Mouse (Mus musculus): ENCODE data around the gene Rxrg. TPM values are rescaled to one million over a fixed set of nuclear protein-coding genes. Genes with fewer than 3 reads are reported as not detected.

Rxrg gene
- total RNA-seq, 1 experiment: 0.45 TPM

DNA sequence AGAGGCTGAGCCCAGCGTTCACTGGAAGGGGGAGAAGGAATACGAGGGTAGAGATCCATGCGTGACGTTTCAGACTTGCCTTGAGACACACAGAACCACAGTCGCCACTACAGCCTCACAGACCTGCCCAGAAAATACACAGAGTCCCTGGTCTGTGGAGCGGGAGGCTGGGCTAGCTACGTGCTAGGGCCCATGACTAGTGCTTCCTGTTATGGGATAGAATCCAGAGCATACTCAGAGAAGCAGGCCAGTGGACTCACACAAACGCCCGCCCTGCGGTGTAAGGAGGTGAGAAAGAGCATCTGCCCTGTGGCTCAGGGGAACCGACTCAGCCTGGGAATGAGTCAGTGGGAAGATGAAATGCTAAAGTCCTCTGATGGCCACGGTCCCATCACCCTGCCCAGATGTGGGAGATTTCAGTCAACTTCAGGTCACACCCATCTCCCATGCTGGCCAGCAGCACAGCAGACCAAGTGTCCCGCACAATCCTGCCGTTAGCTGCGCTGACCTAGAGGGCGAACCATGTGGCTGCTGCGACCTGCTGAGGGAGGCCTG is 74.3 kb downstream of the Rxrg start:
- no peaks in the 10 kb centered on the region for H3K36me3 ChIP-seq (ENCODE audit: control insufficient read depth, insufficient read depth, low read length, poor library complexity, severe bottlenecking)
- H3K4me1 ChIP-seq (ENCODE audit: control insufficient read depth in 2 of 2, insufficient read depth in 2 of 2, low read length in 2 of 2, poor library complexity in 1 of 2): no peaks in the 10 kb centered on the region
- no peak overlapping the region for H3K9ac ChIP-seq (ENCODE audit: insufficient read depth, low read depth, low read length, poor library complexity, severe bottlenecking)
- TF ChIP-seq CHD2 (IDR thresholded peaks at IDR 0.05; ENCODE audit: low read depth, low read length) (no peak), ZC3H11A (IDR thresholded peaks at IDR 0.05; ENCODE audit: borderline replicate concordance, low read depth, low read length) (no peak), HCFC1 (IDR thresholded peaks at IDR 0.05; ENCODE audit: borderline replicate concordance, insufficient read depth, low read length) (no peak), MAFK (IDR thresholded peaks at IDR 0.05; ENCODE audit: insufficient read depth, low read depth, low read length) (no peak), ZNF384 (IDR thresholded peaks at IDR 0.05; ENCODE audit: low read depth, low read length) (no peak)
- no peak for DNase-seq (ENCODE audit: low read depth, low spot score)
- in situ Hi-C loops (cut with MboI; ENCODE audit: low sequenced_read_pairs in 2 of 2, unreplicated experiment in 2 of 2): no loop called here
- H3K4me3 ChIP-seq (ENCODE audit: insufficient read depth in 1 of 2, low read depth in 1 of 2, low read length in 2 of 2, poor library complexity in 1 of 2, severe bottlenecking in 1 of 2): peak overlapping the region in 1 of 2 experiments; percentile 41; a peak in 1 of 4 replicates
- H3K9me3 ChIP-seq (ENCODE audit: control insufficient read depth, insufficient read depth, low read depth, low read length): no peaks in the 10 kb centered on the region
- H3K27ac ChIP-seq (ENCODE audit: insufficient read depth, low read depth, low read length, poor library complexity, severe bottlenecking): no peak overlapping the region

DNA sequence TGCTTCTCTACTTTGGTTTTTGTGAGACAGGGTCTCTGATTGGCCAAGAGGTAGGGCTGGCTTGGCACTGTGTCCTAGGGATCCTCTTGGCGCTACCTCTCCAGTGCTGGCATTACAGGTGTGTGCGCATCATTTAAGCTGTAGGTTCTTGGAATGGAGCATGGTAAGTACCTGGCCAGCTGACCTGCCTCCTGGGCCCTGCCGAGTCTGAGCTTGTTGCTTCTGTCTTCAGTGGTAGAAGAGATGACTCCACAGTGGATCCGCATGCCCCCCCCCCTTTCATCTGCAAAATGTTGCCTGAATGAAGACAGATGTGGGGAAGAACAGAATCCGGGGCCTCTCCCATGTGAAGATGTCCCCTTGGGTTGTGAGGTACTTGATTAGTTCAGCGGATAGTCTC is 80.9 kb downstream of the Rxrg start:
- no peak for DNase-seq (ENCODE audit: low read depth, low spot score)
- Histone ChIP-seq H3K4me3 (ENCODE audit: insufficient read depth in 1 of 2, low read depth in 1 of 2, low read length in 2 of 2, poor library complexity in 1 of 2, severe bottlenecking in 1 of 2) (no peak overlapping the region), H3K9me3 (ENCODE audit: control insufficient read depth, insufficient read depth, low read depth, low read length) (no peaks in the 10 kb centered on the region), H3K4me1 (ENCODE audit: control insufficient read depth in 2 of 2, insufficient read depth in 2 of 2, low read length in 2 of 2, poor library complexity in 1 of 2) (no peaks in the 10 kb centered on the region), H3K36me3 (ENCODE audit: control insufficient read depth, insufficient read depth, low read length, poor library complexity, severe bottlenecking) (no peaks in the 10 kb centered on the region), H3K27ac (ENCODE audit: insufficient read depth, low read depth, low read length, poor library complexity, severe bottlenecking) (no peak overlapping the region), H3K9ac (ENCODE audit: insufficient read depth, low read depth, low read length, poor library complexity, severe bottlenecking) (no peak overlapping the region; the same call in 1 of the 2 replicates)
- in situ Hi-C loops (cut with MboI; ENCODE audit: low sequenced_read_pairs in 2 of 2, unreplicated experiment in 2 of 2): no loop called here
- TF ChIP-seq HCFC1 (IDR thresholded peaks at IDR 0.05; ENCODE audit: borderline replicate concordance, insufficient read depth, low read length): no peak
- TF ChIP-seq CHD2 (IDR thresholded peaks at IDR 0.05; ENCODE audit: low read depth, low read length): no peak
- no peak for TF ChIP-seq MAFK (IDR thresholded peaks at IDR 0.05; ENCODE audit: insufficient read depth, low read depth, low read length)
- no peak for TF ChIP-seq ZNF384 (IDR thresholded peaks at IDR 0.05; ENCODE audit: low read depth, low read length)
- TF ChIP-seq ZC3H11A (IDR thresholded peaks at IDR 0.05; ENCODE audit: borderline replicate concordance, low read depth, low read length): no peak

DNA sequence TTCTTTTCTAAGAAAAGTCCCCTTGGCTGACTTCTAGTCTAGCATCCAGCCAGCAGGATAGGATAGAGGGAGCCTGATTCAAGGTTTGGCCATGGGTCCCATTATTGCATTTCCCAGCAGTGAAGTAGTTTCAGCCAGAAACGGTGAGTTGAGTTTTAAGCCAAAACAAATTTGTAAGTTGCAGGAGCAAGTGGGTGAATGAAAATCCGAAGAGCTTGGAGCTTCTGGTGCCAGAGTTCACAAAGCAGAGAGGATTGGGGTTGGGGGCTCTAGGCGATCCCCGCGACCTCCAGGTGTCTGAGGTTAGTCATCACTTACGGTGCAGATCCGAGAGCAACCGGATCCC is 89.8 kb downstream of the Rxrg start:
- Histone ChIP-seq H3K4me1 (ENCODE audit: control insufficient read depth in 2 of 2, insufficient read depth in 2 of 2, low read length in 2 of 2, poor library complexity in 1 of 2) (peaks cover 0 to 4% of the 10 kb centered on the region in 2 experiments; a peak in 1 of 4 replicates), H3K27ac (ENCODE audit: insufficient read depth, low read depth, low read length, poor library complexity, severe bottlenecking) (no peak overlapping the region), H3K9ac (ENCODE audit: insufficient read depth, low read depth, low read length, poor library complexity, severe bottlenecking) (no peak overlapping the region), H3K9me3 (ENCODE audit: control insufficient read depth, insufficient read depth, low read depth, low read length) (no peaks in the 10 kb centered on the region), H3K4me3 (ENCODE audit: insufficient read depth in 1 of 2, low read depth in 1 of 2, low read length in 2 of 2, poor library complexity in 1 of 2, severe bottlenecking in 1 of 2) (peak overlapping the region; percentile 61 to 62), H3K36me3 (ENCODE audit: control insufficient read depth, insufficient read depth, low read length, poor library complexity, severe bottlenecking) (no peaks in the 10 kb centered on the region)
- no peak for DNase-seq (ENCODE audit: low read depth, low spot score)
- no peak for TF ChIP-seq ZC3H11A (IDR thresholded peaks at IDR 0.05; ENCODE audit: borderline replicate concordance, low read depth, low read length)
- no peak for TF ChIP-seq HCFC1 (IDR thresholded peaks at IDR 0.05; ENCODE audit: borderline replicate concordance, insufficient read depth, low read length)
- in situ Hi-C loops (cut with MboI; ENCODE audit: low sequenced_read_pairs in 2 of 2, unreplicated experiment in 2 of 2): no loop called here

DNA sequence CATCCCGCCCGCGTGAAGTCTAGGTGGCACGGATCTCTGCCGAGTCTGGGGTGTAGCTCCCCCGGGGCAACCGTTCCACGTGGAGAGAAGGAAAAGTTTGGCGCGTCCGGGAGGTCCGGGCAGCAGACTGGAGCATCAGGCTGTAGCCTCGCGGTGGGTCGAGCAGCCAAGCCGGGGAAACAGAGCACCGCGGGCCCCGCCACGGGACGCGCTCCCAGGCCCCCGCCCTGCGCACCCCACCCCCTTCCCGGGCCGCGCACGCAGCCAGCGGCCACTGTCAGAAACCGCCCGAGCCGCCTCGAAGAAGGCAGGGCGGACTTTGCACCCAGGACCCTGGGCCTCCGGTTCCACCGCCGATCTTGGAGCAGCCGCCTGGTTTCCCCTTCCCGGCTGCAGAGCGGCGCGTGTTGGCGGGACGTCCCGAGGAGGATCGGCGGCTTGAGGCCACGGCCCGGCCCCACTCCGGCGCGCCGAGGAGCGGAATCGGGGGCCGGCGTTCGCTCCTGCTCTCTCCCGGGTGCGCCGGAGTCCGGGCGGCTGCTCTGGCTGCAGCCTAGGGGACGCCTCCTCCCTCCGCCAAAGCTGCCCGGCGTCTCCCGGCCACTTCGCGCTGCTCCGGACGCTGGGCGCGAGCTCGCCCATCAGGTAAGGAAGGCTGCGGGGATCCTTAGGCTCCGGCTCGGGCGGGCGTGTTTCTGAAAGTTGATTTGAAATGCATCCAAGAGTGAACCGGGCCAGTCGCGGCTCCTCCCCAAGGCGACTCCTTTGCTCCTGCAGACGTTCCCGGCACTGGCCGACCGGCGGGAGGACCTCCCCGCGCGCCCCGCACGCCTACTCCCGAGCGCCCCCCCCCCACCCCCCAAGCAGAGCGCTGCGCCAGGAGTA is 90.4 kb downstream of the Rxrg start:
- Histone ChIP-seq H3K9me3 (ENCODE audit: control insufficient read depth, insufficient read depth, low read depth, low read length) (no peaks in the 10 kb centered on the region), H3K4me1 (ENCODE audit: control insufficient read depth in 2 of 2, insufficient read depth in 2 of 2, low read length in 2 of 2, poor library complexity in 1 of 2) (peaks cover 0 to 4% of the 10 kb centered on the region in 2 experiments; a peak in 1 of 4 replicates), H3K27ac (ENCODE audit: insufficient read depth, low read depth, low read length, poor library complexity, severe bottlenecking) (no peak overlapping the region), H3K9ac (ENCODE audit: insufficient read depth, low read depth, low read length, poor library complexity, severe bottlenecking) (peak overlapping the region; percentile 63), H3K36me3 (ENCODE audit: control insufficient read depth, insufficient read depth, low read length, poor library complexity, severe bottlenecking) (no peaks in the 10 kb centered on the region), H3K4me3 (ENCODE audit: insufficient read depth in 1 of 2, low read depth in 1 of 2, low read length in 2 of 2, poor library complexity in 1 of 2, severe bottlenecking in 1 of 2) (peak overlapping the region; percentile 61 to 62)
- DNase-seq (ENCODE audit: low read depth, low spot score): no peak
- in situ Hi-C loops (cut with MboI; ENCODE audit: low sequenced_read_pairs in 2 of 2, unreplicated experiment in 2 of 2): no loop called here
- TF ChIP-seq CHD2 (IDR thresholded peaks at IDR 0.05; ENCODE audit: low read depth, low read length): no peak
- TF ChIP-seq MAFK (IDR thresholded peaks at IDR 0.05; ENCODE audit: insufficient read depth, low read depth, low read length): no peak
- TF ChIP-seq ZNF384 (IDR thresholded peaks at IDR 0.05; ENCODE audit: low read depth, low read length): no peak
- no peak for TF ChIP-seq HCFC1 (IDR thresholded peaks at IDR 0.05; ENCODE audit: borderline replicate concordance, insufficient read depth, low read length)
- no peak for TF ChIP-seq ZC3H11A (IDR thresholded peaks at IDR 0.05; ENCODE audit: borderline replicate concordance, low read depth, low read length)

DNA sequence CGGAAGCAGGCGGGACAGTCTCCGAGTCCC is 90.9 kb downstream of the Rxrg start, which contains the start of gene Lmx1a:
Gene Lmx1a (plus strand): TSS at position 6 of the 30 bp plus-strand sequence.
- TF ChIP-seq HCFC1 (IDR thresholded peaks at IDR 0.05; ENCODE audit: borderline replicate concordance, insufficient read depth, low read length): no peak
- TF ChIP-seq CHD2 (IDR thresholded peaks at IDR 0.05; ENCODE audit: low read depth, low read length): no peak
- TF ChIP-seq MAFK (IDR thresholded peaks at IDR 0.05; ENCODE audit: insufficient read depth, low read depth, low read length): no peak
- no peak for TF ChIP-seq ZC3H11A (IDR thresholded peaks at IDR 0.05; ENCODE audit: borderline replicate concordance, low read depth, low read length)
- TF ChIP-seq ZNF384 (IDR thresholded peaks at IDR 0.05; ENCODE audit: low read depth, low read length): no peak
- H3K27ac ChIP-seq (ENCODE audit: insufficient read depth, low read depth, low read length, poor library complexity, severe bottlenecking): no peak within 1 kb of the TSS
- H3K4me3 ChIP-seq (ENCODE audit: insufficient read depth in 1 of 2, low read depth in 1 of 2, low read length in 2 of 2, poor library complexity in 1 of 2, severe bottlenecking in 1 of 2): peak within 1 kb of the TSS; percentile 61 to 62
- peaks cover 0 to 4% of the 10 kb centered on the region in 2 experiments; a peak in 1 of 4 replicates for H3K4me1 ChIP-seq (ENCODE audit: control insufficient read depth in 2 of 2, insufficient read depth in 2 of 2, low read length in 2 of 2, poor library complexity in 1 of 2)
- H3K9ac ChIP-seq (ENCODE audit: insufficient read depth, low read depth, low read length, poor library complexity, severe bottlenecking): peak within 1 kb of the TSS; percentile 63
- in situ Hi-C loops (cut with MboI; ENCODE audit: low sequenced_read_pairs in 2 of 2, unreplicated experiment in 2 of 2): no loop called here
- no peaks in the 10 kb centered on the region for H3K36me3 ChIP-seq (ENCODE audit: control insufficient read depth, insufficient read depth, low read length, poor library complexity, severe bottlenecking)
- no peaks in the 10 kb centered on the region for H3K9me3 ChIP-seq (ENCODE audit: control insufficient read depth, insufficient read depth, low read depth, low read length)
- DNase-seq (ENCODE audit: low read depth, low spot score): no peak
